Mouse (Mus musculus) left cerebral cortex, adult 2 months (tissue): ENCODE data around the gene Prdx3. TPM values are rescaled to one million over a fixed set of nuclear protein-coding genes. Genes with fewer than 3 reads are reported as not detected.
A peak's percentile ranks its signal among the peaks of the same experiment; 100 is the strongest.

ENCODE experiments used
- DNase-seq, 2 experiments: peaks; one replicate each; pipeline ENCODE4 v3.0.0; 2021 to 2022; ENCODE audit warnings: low spot score in 2 of 2, mixed read lengths in 1 of 2; ENCODE audit errors: extremely low spot score in 1 of 2
- H3K27ac ChIP-seq: fragments of 200-600 bp; 2 replicates; pipeline ENCODE4 v1.8.1; 2022
- H3K4me3 ChIP-seq: fragments of 200-600 bp; 2 replicates; pipeline ENCODE4 v1.8.1; 2022
- CTCF ChIP-seq: fragments of 200-600 bp; IDR thresholded peaks from 2 replicates; pipeline ENCODE4 v1.8.1; 2022; ENCODE audit warnings: antibody characterized with exemption, mild to moderate bottlenecking, moderate library complexity
- intact Hi-C: fragments of 180-260 bp; cut with DNase I; formaldehyde crosslinking; loops from one replicate; pipeline ENCODE4 v1.15.1; 2025
- total RNA-seq, 2 experiments: library from RNA; stranded (reverse); gene quantifications; 2 replicates each; pipeline ENCODE4 v1.2.3; 2021

Gene Prdx3
- total RNA-seq, 2 experiments from 2014 or later = 66.7 to 67.0 TPM

GRCm38 (mm10) chr19:60845731-60846130, 28.6 kb downstream of the Prdx3 start:
- no peak overlapping the region for H3K27ac ChIP-seq
- intact Hi-C loops = no loop called here
- no peak for TF ChIP-seq CTCF
- no peak for DNase-seq
- no peak overlapping the region for H3K4me3 ChIP-seq

DNA sequence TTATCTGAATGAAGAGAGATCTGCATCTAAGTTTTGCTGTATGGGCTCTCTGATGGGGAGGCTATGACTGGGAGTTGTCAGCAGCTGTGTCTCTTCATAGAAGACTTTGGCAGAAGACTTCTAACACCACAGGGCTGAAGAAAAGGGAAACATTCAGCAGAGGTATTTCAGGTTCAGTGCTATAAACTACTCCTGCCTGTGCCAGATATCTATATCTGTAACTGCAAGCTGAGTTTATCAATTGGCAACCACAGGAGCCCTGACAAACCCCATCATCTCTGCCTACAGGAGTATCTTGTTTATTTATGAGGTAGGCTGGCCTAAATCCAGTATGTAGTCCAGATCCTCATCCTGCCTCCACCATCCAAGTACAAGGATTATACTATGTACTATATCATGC, 31.0 kb downstream of the Prdx3 start:
- no peak for DNase-seq
- no peak for TF ChIP-seq CTCF
- intact Hi-C loops = no loop called here
- Histone ChIP-seq H3K27ac (no peak overlapping the region), H3K4me3 (no peak overlapping the region)

- H3K4me3 ChIP-seq = no peak overlapping the region
- peak; percentile 74 for TF ChIP-seq CTCF
- DNase-seq = peak; percentile 43 to 58
- intact Hi-C loops = no loop called here
- H3K27ac ChIP-seq = no peak overlapping the region
Observed at GRCm38 (mm10) chr19:60837747-60838146, 36.6 kb downstream of the Prdx3 start.

- no peak for TF ChIP-seq CTCF
- Histone ChIP-seq H3K27ac (no peak overlapping the region), H3K4me3 (no peak overlapping the region)
- DNase-seq = no peak
- intact Hi-C loops = no loop called here
Observed at GRCm38 (mm10) chr19:60818677-60819076, 55.7 kb downstream of the Prdx3 start.

Other genes starting within 250 kb of the Prdx3 start
- gene Nanos1, start 118.6 kb downstream of the Prdx3 start, total RNA-seq = 10 to 100 TPM; 22.1 to 22.8 TPM
- 10 to 100 TPM; 89.5 to 96.3 TPM for gene Eif3a, start 83.9 kb downstream of the Prdx3 start, total RNA-seq
- gene Fam45a, start 63.0 kb downstream of the Prdx3 start, total RNA-seq = 10 to 100 TPM; 37.3 to 38.1 TPM
- gene Sfxn4, start 13.1 kb downstream of the Prdx3 start, total RNA-seq = 10 to 100 TPM; 14.7 to 15.2 TPM
- 10 to 100 TPM; 18.2 to 18.5 TPM for gene Grk5, start 15.2 kb upstream of the Prdx3 start, total RNA-seq